Mouse (Mus musculus) heart, postnatal 25 days (tissue): ENCODE data around the gene Scap. TPM values are rescaled to one million over a fixed set of nuclear protein-coding genes. Genes with fewer than 3 reads are reported as not detected.
A peak's percentile ranks its signal among the peaks of the same experiment; 100 is the strongest.
"Not testable (repeated sequence)": the region's sequence is repeated elsewhere in the genome, so short reads cannot be mapped to it uniquely, and the experiment has no call there.

Source experiments
- DNase-seq: peaks from one replicate; pipeline ENCODE4 v3.0.0; 2022; ENCODE audit warnings: low spot score
- intact Hi-C: fragments of 180-260 bp; cut with DNase I; formaldehyde crosslinking; loops from one replicate; pipeline ENCODE4 v1.15.1; 2025
- total RNA-seq, 2 experiments: library from RNA; stranded (reverse); gene quantifications; 2 replicates each; pipeline ENCODE4 v1.2.3; 2021

Scap gene
- total RNA-seq, 2 experiments from 2014 or later, result 27.7 to 28.0 TPM

- no peak for DNase-seq
- intact Hi-C loops, result no loop called here
Measured at GRCm38 (mm10) chr9:110373871-110374270, 40.8 kb downstream of the Scap start.

- DNase-seq, result no peak
- intact Hi-C loops, result no loop called here
Measured at GRCm38 (mm10) chr9:110375668-110376067, 42.6 kb downstream of the Scap start.

GRCm38 (mm10) chr9:110377655-110378054 is 44.6 kb downstream of the Scap start:
- intact Hi-C loops, result not testable (repeated sequence)

GRCm38 (mm10) chr9:110379361-110379760 is 46.3 kb downstream of the Scap start:
- DNase-seq, result no peak
- intact Hi-C loops, result no loop called here

More at GRCm38 (mm10) chr9:110377655-110378054, 44.6 kb downstream of the Scap start:
- DNase-seq, result not testable (repeated sequence)

DNA sequence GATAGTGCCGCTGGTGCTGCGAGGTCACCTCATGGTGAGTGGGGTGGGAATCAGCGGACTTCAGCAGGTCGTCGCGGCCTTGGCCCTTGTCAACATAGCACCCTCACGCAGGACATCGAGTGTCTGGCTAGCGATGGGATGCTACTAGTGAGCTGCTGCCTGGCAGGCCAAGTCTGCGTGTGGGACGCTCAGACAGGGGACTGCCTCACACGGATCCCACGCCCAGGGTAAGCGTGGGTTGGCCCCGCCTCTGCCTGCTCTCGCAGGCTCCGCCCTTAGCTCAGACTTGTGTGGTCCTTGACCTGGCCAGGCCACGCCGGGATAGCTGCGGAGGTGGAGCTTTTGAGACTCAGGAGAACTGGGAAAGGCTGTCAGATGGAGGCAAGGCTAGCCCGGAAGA is 47.6 kb downstream of the Scap start:
- intact Hi-C loops, result no loop called here
- no peak for DNase-seq

- intact Hi-C loops, result no loop called here
- no peak for DNase-seq
Measured at GRCm38 (mm10) chr9:110381292-110381691, 48.2 kb downstream of the Scap start.

GRCm38 (mm10) chr9:110384369-110384929 is 51.4 kb downstream of the Scap start:
- DNase-seq, result no peak
- intact Hi-C loops, result no loop called here

GRCm38 (mm10) chr9:110388011-110388410 is 54.9 kb downstream of the Scap start:
- no peak for DNase-seq
- intact Hi-C loops, result no loop called here

DNA sequence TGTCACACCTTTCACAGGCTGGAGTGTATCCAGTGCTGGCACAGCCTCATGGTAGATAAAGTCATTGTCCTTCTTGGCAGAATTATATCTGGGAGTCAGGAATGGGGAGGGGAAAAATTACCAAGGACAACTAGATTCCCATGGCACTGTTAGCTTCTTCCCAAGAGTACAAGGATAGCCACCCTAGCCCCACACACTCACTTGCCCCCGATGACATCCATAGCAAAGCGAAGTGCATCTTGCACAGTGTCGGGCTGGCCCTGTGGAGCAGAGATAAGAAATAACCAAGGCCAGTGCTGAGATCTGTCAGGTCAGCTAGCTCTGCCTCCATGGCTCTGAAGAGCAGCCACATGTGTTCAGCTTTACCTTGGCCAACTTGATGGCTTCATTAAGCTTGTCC is 57.8 kb downstream of the Scap start:
- intact Hi-C loops, result no loop called here
- DNase-seq, result no peak

DNA sequence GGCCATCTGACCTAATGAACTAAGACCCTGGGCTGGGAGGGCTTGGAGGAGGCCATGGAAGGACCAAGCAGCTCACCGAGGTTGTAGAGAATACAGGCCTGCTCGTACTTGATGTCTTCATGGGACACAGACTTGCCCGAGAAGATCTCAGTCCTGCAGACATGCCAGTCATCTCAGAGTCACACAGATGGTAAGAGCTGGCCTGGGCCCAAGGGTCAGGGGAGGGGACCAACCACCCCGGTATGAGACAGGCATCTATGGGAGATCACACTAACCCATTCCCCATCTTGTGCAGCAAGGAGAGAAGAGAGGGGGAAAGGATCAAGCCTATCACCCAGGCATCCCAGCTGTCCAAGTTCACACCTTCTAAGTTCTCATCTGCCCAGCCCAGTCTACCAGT is 60.2 kb downstream of the Scap start:
- no peak for DNase-seq
- intact Hi-C loops, result no loop called here

- intact Hi-C loops, result no loop called here
Measured at GRCm38 (mm10) chr9:110400650-110401049, 67.6 kb downstream of the Scap start.

GRCm38 (mm10) chr9:110402731-110403130 is 69.6 kb downstream of the Scap start:
- intact Hi-C loops, result no loop called here
- DNase-seq, result no peak

More at GRCm38 (mm10) chr9:110400650-110401049, 67.6 kb downstream of the Scap start:
- DNase-seq, result peak; percentile 55

DNA sequence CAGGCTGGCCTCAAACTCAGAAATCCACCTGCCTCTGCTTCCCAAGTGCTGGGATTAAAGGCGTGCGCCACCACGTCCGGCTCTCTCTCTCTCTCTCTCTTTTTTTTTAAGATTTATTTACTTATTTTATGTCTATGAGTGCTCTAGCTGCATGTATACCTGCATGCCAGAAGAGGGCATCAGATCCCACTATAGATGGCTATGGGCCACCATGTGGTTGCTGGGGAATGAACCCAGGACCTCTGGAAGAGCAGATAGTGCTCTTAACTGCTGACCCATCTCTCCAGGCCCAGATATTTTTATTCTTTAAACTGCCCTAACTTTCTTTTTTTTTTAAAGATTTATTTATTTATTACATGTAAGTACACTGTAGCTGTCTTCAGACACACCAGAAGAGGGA is 70.2 kb downstream of the Scap start:
- intact Hi-C loops, DNase-seq: not testable (repeated sequence)

DNA sequence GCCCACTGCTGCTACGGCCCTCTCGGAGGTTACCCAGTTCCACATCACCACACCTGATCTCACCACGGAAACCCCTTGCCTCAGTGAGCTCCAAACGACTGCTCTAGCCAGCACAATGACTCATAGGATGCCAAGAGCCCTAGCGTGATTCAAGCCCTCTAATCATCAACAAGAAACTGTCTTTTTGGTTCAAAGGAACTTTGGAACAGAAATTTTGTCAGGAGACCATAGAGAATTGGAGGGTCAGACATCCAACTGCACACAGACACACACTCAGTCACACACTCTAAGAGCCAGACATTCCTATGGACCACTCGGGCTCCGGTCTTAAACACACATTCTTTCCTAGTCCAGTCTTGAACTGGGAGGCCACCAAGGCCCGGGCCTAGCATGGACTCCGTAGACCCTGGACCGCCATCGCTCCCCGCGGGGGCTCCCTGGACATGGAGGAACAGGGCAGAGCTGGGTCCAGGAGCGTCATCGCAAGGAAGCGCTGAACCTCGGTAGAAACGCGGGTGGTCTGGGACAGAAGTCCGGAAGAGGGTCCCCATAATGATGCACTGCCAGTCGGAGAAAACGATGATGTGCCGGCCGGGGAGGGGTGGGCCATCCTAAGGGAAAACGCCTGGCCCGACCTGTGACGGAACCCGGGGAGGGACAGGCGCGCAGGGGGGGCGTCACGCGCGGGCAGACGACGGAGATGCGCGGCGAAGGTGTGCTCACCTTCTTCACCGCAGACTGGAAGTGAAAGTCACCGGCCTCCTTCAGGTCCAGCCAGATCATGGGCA is 74.4 kb downstream of the Scap start:
- DNase-seq, result no peak
- intact Hi-C loops, result loop anchor here (2.0 to 5.0 kb wide), 2 partner anchors 75 to 125 kb away; partner anchors contain the start of genes Scap and Setd2

GRCm38 (mm10) chr9:110408099-110408773 is 75.1 kb downstream of the Scap start, which contains the start of gene Ptpn23:
Ptpn23 (minus strand) TSS chr9:110408213.
- DNase-seq, result peak; percentile 88
- intact Hi-C loops, result loop anchor here (2.0 to 5.0 kb wide), 2 partner anchors 76 to 125 kb away; partner anchors contain the start of genes Scap and Setd2

- peak; percentile 56 for DNase-seq
- intact Hi-C loops, result loop anchor here (2.0 to 5.0 kb wide), 4 partner anchors 66 to 456 kb away; partner anchors contain the start of genes Kif9 and Klhl18
Measured at GRCm38 (mm10) chr9:110410908-110411887, 78.1 kb downstream of the Scap start.

GRCm38 (mm10) chr9:110412926-110413325 is 79.8 kb downstream of the Scap start:
- DNase-seq, result no peak
- intact Hi-C loops, result loop anchor here (5.0 kb wide), 3 partner anchors 64 to 454 kb away; partner anchors contain the start of genes Kif9 and Klhl18

- no peak for DNase-seq
- intact Hi-C loops, result loop anchor here (5.0 kb wide), 3 partner anchors 64 to 454 kb away; partner anchors contain the start of genes Kif9 and Klhl18
Measured at GRCm38 (mm10) chr9:110413785-110414184, 80.7 kb downstream of the Scap start.

DNA sequence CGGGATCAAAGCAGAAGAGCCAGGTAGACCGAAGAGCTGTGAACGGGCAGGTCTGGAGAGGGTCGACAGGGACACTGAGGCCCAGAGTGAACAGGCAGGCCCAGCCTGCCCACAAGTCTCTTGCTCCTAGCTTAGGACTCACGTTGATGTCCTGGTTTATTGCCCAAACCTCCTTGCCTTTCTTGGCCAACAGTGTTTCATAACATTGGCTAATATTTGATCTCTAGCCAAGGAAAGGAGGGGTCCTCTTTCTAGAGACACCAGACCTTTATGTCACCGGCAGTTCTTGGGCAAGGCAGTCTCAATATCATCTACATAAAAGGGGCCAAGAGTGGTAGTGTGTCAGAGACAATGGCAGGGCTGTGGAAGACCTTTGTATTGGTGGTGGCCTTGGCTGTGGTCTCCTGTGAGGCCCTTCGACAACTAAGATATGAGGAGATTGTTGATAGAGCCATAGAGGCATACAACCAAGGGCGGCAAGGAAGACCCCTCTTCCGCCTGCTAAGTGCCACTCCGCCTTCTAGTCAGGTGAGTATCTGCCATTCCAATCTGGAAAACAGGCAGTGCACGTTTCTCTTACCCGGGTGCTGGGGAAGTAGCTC is 86.5 kb downstream of the Scap start, which contains the start of gene Ngp:
Gene Ngp, plus strand, starts transcription at position 237 of the 602 bp plus-strand sequence.
- no peak for DNase-seq
- intact Hi-C loops, result no loop called here
